Mouse (Mus musculus) C2C12 (cell line): ENCODE results near the gene Pitpnm3. TPM values are rescaled to one million over a fixed set of nuclear protein-coding genes. Genes with fewer than 3 reads are reported as not detected.

Source experiments
- H3K27me3 ChIP-seq: one replicate; pipeline ENCODE4 v1.6.1; 2011; ENCODE audit not compliant: control insufficient read depth, insufficient read depth, insufficient read length
- H3K36me3 ChIP-seq: one replicate; pipeline ENCODE4 v1.6.1; 2011; ENCODE audit not compliant: control insufficient read depth, insufficient read depth
- H3K4me3 ChIP-seq: one replicate; pipeline ENCODE4 v1.5.1; 2011; ENCODE audit warnings: mild to moderate bottlenecking, control low read depth; ENCODE audit not compliant: poor library complexity, insufficient read depth, severe bottlenecking
- H3K79me2 ChIP-seq: one replicate; pipeline ENCODE4 v1.6.1; 2011; ENCODE audit not compliant: control insufficient read depth, insufficient read depth
- H3K79me3 ChIP-seq: one replicate; pipeline ENCODE4 v1.6.1; 2011; ENCODE audit warnings: low read depth, control low read depth
- H3ac ChIP-seq: one replicate; pipeline ENCODE3; 2011; ENCODE audit warnings: low read depth; ENCODE audit not compliant: control insufficient read depth, insufficient read length
- CEBPB ChIP-seq: IDR thresholded peaks from one replicate; pipeline ENCODE4 v1.6.1; 2011; ENCODE audit warnings: low read depth, mild to moderate bottlenecking, control low read depth, moderate library complexity
- CTCF ChIP-seq: IDR thresholded peaks from one replicate; pipeline ENCODE4 v1.5.1; 2011; ENCODE audit not compliant: control insufficient read depth, insufficient read depth, insufficient read length
- FOSL1 ChIP-seq: IDR thresholded peaks from one replicate; pipeline ENCODE4 v1.8.0; 2011; ENCODE audit warnings: mild to moderate bottlenecking, low read length; ENCODE audit not compliant: poor library complexity, insufficient read depth, severe bottlenecking
- MAX ChIP-seq: IDR thresholded peaks from one replicate; pipeline ENCODE4 v1.6.1; 2011; ENCODE audit warnings: mild to moderate bottlenecking, control low read depth
- MYOD1 ChIP-seq: IDR thresholded peaks from one replicate; pipeline ENCODE4 v1.6.1; 2011; ENCODE audit warnings: low read depth; ENCODE audit not compliant: control insufficient read depth, insufficient read length
- MYOG ChIP-seq: IDR thresholded peaks from one replicate; pipeline ENCODE4 v1.6.1; 2011; ENCODE audit not compliant: control insufficient read depth, insufficient read length; ENCODE audit errors: extremely low read depth
- USF1 ChIP-seq: IDR thresholded peaks from one replicate; pipeline ENCODE4 v1.6.1; 2011; ENCODE audit warnings: low read depth, mild to moderate bottlenecking, control low read depth, moderate library complexity
- polyA plus RNA-seq: library from polyadenylated mRNA; unstranded; fragments of >200 nt; fragmentation: generic; extraction: Trizol; gene quantifications from one replicate; pipeline ENCODE4 v1.2.1, GENCODE M21; 2012; ENCODE audit warnings: missing spikeins

Pitpnm3 gene
- polyA plus RNA-seq, 1 experiment = 0.02 TPM

DNA sequence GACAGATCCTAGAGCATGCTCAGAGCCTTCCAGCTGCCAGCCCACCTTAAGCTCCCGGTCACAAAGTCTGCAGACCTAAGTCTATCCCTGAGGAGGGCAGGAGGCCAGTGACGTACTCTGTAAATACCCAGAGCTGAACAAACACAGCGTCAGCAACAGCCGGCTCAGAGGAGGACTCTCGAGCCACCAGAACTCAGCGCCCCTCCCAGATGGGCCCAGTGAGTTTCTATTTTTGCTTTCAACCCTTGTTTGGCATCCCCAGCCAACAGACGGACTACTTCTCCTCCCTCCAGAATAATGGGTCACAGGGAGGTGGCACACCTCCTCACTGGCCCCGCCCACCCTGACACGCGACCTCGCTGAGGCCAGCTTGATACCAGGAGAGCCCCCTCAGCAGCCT, 5.6 kb downstream of the Pitpnm3 start:
- Histone ChIP-seq H3K27me3 (peaks cover 50% of the 10 kb centered on the region), H3K79me3 (no peaks in the 10 kb centered on the region), H3K4me3 (no peak overlapping the region), H3K79me2 (no peaks in the 10 kb centered on the region), H3ac (no peak overlapping the region), H3K36me3 (no peaks in the 10 kb centered on the region)
- TF ChIP-seq MYOD1 (no peak), CTCF (no peak), MAX (no peak), USF1 (no peak), MYOG (no peak), FOSL1 (no peak), CEBPB (no peak)

DNA sequence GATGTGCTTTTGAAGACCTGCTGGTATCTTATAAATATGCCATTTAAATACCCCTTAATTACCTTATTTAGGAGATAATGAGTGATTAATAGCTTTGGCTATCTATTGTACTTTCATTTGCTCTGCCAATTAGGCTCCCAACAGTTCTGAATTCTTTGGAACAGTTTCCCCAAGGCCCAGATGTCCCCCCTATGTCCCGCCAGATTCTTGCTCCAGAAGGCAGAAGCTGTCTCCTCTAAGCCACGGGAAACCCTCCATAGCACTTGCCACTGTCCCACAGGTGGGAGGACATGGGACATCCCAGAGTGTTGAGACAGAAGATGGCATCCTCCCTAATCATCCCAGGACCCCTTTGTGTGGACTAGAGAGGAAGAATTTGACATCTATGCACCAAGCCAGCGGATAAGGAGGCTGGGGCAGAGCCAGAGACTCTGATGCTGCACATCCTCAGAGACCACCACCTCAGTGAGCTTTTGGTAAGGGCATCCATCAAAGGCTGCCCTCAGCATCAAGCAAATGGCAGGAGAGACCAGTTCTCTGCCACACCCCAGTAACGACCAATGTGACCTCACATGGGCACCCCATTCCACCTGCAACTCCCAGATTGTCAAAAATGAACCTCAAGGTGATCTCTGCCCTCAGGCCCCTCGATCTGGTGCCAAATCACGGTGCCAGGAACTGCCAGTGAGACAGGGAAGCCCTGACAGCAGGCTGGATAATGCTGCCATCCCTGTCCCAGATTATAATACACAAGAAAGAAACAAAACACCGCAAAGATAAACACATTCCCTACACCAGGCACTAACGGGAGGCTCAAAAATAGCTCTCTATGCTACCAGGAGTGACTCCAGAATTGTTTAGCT, 6.3 kb downstream of the Pitpnm3 start:
- Histone ChIP-seq H3K36me3 (no peaks in the 10 kb centered on the region), H3K79me3 (no peaks in the 10 kb centered on the region), H3K79me2 (no peaks in the 10 kb centered on the region), H3K27me3 (peaks cover 46% of the 10 kb centered on the region), H3K4me3 (no peak overlapping the region), H3ac (no peak overlapping the region)
- TF ChIP-seq MYOG = no peak
- TF ChIP-seq CTCF = no peak
- TF ChIP-seq USF1 = no peak
- TF ChIP-seq CEBPB = no peak
- TF ChIP-seq MYOD1 = no peak

DNA sequence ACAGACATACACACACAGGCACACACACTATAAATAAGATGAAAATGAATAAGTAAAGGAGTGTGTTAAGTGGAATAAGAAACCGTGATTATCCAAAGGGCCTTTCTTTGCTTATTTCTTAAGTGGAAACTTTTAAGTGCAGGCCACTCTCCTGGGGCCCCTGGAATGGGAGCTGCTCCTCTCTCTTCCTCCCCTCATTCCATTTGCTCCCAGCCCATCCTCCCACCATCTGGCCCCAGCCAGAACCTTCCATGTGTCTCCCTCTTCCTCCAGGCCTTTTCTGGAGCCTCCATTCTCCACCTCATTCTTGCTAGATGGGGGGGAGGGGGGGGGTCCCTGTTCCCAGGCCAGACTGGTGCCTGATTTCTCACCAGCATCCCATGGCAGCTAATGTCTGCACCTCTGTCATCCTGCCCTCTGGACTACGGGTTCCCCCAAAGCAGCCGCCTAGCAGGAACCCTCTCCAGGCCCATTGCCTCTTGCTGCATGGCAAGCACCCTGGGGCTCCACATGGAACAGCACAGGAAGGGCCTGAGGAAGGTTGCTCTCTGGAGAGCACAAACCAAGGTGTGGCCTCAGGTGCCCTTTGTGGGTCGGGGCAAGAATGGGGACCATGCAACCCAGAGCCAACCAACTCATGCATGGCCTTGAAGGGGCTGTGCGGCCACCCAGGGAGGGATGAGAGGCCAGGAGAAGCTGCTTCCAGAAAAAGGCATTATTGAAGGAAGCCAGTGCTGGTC, 8.0 kb downstream of the Pitpnm3 start:
- TF ChIP-seq USF1 = no peak
- TF ChIP-seq MYOD1 = no peak
- TF ChIP-seq CTCF = no peak
- TF ChIP-seq MAX = no peak
- no peak for TF ChIP-seq FOSL1
- no peak for TF ChIP-seq CEBPB
- TF ChIP-seq MYOG = no peak
- Histone ChIP-seq H3K36me3 (no peaks in the 10 kb centered on the region), H3K79me3 (no peaks in the 10 kb centered on the region)

DNA sequence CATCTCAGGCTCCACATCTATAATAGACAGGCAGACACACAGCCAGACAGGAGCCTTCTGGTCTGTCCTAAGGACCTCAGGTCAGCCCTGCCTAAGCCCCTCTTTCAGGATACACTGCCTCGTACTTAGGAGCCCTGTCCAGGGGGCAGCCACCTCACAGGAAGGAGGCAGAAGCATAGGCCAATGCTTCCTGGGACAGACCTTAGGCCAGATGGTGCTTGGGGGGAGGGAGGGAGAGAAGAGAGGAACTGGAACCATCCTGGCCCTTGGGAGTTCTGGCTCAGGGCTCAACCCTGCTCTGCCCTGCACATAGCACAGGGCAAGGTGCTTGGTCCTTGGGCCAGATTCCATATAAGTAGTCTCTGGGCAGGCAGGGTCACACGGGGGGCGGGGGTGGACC, 9.8 kb downstream of the Pitpnm3 start:
- no peaks in the 10 kb centered on the region for H3K36me3 ChIP-seq
- H3ac ChIP-seq = no peak overlapping the region
- H3K27me3 ChIP-seq = peaks cover 46% of the 10 kb centered on the region
- no peak overlapping the region for H3K4me3 ChIP-seq
- no peaks in the 10 kb centered on the region for H3K79me2 ChIP-seq
- TF ChIP-seq MYOD1 (no peak), CEBPB (no peak), USF1 (no peak), MAX (no peak), FOSL1 (no peak), MYOG (no peak), CTCF (no peak)
- no peaks in the 10 kb centered on the region for H3K79me3 ChIP-seq

More for the DNA sequence above, 8.0 kb downstream of the Pitpnm3 start:
- Histone ChIP-seq H3ac (no peak overlapping the region), H3K27me3 (peaks cover 41% of the 10 kb centered on the region), H3K79me2 (no peaks in the 10 kb centered on the region), H3K4me3 (no peak overlapping the region)

DNA sequence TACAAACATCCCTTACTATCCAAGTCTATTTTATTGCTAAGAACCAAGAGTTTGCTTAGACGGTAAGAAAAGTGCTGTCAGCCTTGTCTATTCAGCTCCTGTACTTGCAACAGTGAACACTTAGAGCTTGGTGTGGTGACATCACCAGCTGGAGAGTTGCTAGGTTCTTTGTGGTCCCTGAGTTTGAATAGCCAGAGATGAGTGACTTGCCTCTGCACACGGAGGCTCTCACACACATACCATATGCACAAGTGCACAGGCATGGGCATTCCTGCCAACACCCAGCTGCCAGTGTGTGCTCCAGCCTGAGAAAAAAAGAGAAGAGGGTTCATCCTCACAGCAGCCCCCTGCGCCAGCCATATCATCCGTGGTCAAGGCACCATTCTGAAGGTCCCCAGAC, 12.0 kb downstream of the Pitpnm3 start:
- no peak overlapping the region for H3K4me3 ChIP-seq
- H3K79me2 ChIP-seq = no peaks in the 10 kb centered on the region
- H3K27me3 ChIP-seq = peaks cover 49% of the 10 kb centered on the region
- no peaks in the 10 kb centered on the region for H3K79me3 ChIP-seq
- H3K36me3 ChIP-seq = no peaks in the 10 kb centered on the region
- no peak overlapping the region for H3ac ChIP-seq
- no peak for TF ChIP-seq FOSL1
- TF ChIP-seq CEBPB = no peak
- no peak for TF ChIP-seq MAX
- TF ChIP-seq CTCF = no peak
- no peak for TF ChIP-seq MYOG
- no peak for TF ChIP-seq USF1
- no peak for TF ChIP-seq MYOD1
